Mouse (Mus musculus): Measurements from ENCODE around the gene Spata31d1a. TPM values are rescaled to one million over a fixed set of nuclear protein-coding genes. Genes with fewer than 3 reads are reported as not detected.
"Not testable (repeated sequence)": the region's sequence is repeated elsewhere in the genome, so short reads cannot be mapped to it uniquely, and the experiment has no call there.

Spata31d1a gene
- total RNA-seq (2022): under 1 TPM; 0.11 to 0.23 (median 0.14) TPM

GRCm38 (mm10) chr13:59710230-59710629, at the start of gene Spata31d1a:
Spata31d1a (minus strand) TSS chr13:59710330.
- no peak for DNase-seq (ENCODE audit: low spot score in 2 of 2)

- no peak for DNase-seq (ENCODE audit: low spot score in 2 of 2)
These were observed 46.8 kb upstream of the Spata31d1a start for GRCm38 (mm10) chr13:59756906-59757305.

- DNase-seq (ENCODE audit: low spot score in 2 of 2): no peak
These were observed 40.2 kb upstream of the Spata31d1a start for GRCm38 (mm10) chr13:59750310-59750709.

- DNase-seq (ENCODE audit: low spot score in 2 of 2): peak in 1 of 2 experiments; percentile 78
These were observed 36.6 kb upstream of the Spata31d1a start, which contains the start of gene 1700014D04Rik for GRCm38 (mm10) chr13:59746711-59747110. 1700014D04Rik (minus strand) TSS chr13:59746752.

DNA sequence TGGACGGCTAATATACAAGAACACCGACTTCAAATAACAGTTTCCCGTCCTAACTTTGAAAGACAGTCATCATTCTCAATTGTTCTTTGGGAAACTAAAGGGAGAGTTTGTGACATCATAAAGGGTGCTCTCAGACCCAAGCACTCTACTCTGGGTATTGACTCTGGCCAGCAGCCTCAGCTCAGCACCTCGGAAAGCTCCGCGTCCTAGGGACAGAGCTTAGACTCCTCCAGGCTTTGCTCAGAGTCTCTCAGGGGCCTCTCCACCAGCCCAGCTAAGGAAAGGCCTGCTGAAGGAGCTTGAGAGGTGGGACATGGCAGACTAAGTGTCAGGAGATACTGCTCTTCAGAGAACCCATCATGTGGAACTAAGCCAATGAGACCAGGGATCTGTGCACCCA, 36.0 kb upstream of the Spata31d1a start:
- no peak for DNase-seq (ENCODE audit: low spot score in 2 of 2)

DNA sequence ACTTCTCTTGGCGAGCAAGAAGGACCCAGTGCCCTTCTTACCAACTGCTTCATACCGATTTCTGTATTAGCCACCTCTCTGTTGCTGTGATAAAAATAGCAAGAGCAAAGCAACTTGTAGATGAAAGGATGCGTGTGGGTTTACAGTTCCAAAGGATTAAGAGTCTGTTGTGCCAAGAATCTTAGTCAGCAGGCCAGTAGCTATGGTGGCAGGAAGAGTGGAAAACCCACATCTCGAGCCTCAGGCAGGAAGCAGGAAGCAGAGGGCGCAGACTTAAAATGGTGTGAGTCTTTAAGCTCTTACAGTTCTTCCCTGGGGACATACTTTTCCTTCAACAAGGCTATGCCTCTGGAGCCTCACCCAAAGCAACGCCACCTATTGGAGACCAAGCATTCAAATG, 35.3 kb upstream of the Spata31d1a start:
- peak in 1 of 2 experiments; percentile 22 for DNase-seq (ENCODE audit: low spot score in 2 of 2)

- no peak for DNase-seq (ENCODE audit: low spot score in 2 of 2)
These were observed 31.6 kb upstream of the Spata31d1a start for GRCm38 (mm10) chr13:59741697-59742096.

- DNase-seq (ENCODE audit: low spot score in 2 of 2): no peak
These were observed 31.0 kb upstream of the Spata31d1a start for GRCm38 (mm10) chr13:59741096-59741495.

GRCm38 (mm10) chr13:59739397-59739796, 29.3 kb upstream of the Spata31d1a start:
- DNase-seq (ENCODE audit: low spot score in 2 of 2): no peak

DNA sequence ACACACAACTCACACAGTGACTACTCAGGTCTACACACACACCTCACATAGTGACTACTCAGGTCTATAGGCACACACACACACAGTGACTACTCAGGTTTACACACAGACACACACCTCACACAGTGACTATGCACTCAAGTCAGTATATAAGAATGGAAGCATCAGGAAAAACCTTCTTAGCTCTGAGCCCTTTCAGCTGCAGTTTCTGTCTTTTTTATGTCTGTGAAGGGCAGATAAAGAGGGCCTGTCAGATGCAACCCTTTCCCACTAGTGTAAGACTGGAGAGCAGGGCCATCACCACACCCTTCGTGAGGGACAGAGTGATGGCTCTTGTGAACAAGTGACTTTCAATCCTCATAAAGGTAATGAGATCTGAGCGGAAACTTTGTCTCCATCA, 28.3 kb upstream of the Spata31d1a start:
- no peak for DNase-seq (ENCODE audit: low spot score in 2 of 2)

DNA sequence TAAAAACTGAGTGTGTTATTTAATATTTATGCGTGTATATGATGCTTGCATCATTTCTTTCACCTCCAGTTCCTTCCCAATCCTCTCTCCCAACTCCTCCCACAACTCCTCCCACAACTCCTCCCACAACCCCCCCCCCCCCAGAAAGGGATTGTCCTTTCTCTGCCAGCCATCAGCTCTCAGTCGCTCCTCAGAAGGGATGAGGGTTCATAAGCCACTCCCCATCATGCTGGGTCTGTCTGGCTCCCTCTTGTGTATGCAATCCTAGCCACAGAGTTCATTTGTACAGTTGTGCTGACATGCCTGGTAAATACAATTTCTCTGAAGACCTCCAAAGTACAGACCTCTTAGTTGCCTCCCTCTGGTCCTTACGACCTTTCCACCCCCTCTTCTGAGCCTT, 25.1 kb upstream of the Spata31d1a start:
- DNase-seq (ENCODE audit: low spot score in 2 of 2): no peak

- not testable (repeated sequence) for DNase-seq (ENCODE audit: low spot score in 2 of 2)
These were observed 24.2 kb upstream of the Spata31d1a start for GRCm38 (mm10) chr13:59734347-59734746.

DNA sequence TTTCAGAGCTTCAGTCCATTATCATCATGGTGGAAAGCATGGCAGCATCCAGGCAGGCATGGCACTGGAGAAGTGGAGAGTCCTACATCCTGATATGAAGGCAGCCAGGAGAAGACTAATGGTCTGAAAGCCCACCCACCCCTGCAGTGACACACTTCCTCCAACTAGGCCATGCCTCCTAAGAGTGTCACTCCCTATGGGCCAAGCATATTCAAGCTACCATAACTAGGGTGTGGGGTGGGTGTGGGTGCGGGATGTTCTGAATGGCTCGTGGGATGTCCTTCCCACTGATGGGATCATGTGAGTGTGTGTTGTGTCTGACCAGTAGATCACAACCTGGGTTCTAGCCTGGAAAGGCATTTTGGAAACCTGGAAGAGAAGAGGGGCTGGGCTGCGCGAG, 23.8 kb upstream of the Spata31d1a start:
- no peak for DNase-seq (ENCODE audit: low spot score in 2 of 2)

DNA sequence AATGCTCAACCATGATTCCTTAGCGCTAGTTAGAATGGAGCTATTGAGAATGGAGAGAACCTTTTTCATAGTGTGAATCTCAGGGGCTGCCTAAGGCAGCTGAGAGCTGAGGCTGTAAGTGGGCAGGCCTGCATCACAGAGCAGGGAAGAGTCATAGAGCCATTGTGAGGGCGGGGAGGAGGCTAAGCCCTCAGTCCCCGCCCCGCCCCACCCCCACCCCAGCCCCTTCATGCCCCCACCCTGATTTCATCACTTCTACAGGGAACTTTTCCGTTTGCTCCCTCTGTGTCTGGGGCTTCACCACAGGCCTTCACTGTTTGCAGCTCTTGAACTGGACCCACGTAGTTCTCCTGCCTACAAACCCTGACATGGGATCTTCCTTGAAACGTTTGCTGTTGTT, 21.5 kb upstream of the Spata31d1a start, which contains the start of gene Spata31d1d:
Gene Spata31d1d (minus strand): TSS at position 101 of the 400 bp plus-strand sequence.
- DNase-seq (ENCODE audit: low spot score in 2 of 2): no peak

DNA sequence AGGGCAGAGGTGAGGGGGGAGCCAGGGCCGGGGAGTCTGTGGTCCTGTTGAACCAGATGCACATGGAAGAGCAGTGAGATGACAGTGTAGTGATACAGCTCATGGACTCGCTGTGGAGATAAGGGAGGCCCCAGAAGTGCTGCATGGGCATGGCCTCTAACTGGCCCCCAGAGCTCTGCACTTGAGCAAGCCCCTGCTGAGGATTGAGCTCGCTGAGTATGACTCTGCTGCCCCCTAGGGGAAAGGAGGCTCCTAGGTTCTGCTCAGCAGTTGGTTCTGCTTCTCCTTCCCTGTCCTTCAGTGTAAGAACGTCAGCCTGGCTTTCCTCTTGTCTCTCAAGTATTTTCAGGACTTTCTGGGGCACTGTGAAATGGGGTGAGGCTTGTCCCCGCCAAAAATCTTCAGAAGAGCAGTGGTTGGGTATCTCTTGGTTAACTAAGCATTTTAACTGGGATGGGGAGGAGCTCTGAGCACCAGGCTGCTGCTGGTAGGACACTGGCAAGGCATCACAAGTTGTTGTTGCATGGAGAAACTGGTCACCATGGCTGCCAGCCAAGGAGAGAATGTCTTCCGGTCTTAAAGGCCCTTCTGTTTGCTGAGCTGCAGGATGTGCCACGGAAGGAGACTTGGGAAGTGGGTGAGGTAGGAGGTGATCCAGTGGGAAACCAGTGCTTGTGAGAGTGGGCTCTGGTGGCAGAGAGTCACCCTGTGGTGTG, 18.4 kb upstream of the Spata31d1a start:
- DNase-seq (ENCODE audit: low spot score in 2 of 2): peak; percentile 57

DNA sequence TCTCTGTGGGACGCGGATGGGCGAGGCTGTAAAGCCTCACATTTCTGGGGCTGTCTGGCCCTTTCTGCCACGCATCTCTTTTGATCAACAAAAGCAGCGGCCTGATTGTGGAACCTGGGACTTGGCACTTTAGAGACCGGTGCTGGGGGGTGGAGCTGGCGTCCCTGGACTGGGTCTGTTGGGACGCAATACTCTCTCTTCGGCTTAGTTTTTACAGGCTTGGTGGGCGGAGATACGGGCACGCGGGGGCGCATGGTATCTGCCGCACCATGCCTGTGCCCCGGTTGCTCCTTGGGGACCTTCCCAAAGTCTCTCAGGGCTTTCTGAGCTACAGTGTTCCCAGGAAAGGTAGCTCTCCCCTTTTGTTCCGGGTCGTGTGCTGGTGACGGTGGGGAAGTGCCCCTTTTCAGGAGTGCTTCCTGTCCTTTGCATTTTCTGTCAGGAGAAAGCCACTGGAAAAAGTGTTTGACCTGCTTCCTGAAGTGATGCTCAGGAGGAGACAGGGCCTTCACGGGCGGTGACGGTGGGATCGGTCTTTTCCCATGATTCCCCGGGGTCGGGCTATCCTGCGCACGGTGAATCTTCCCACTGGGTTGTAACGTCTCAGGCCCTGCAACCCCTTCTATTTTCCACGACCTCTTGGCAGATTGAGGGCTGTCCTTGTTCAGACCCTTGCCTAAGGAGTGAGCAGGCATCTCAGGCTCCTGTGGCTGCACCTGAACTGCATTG, 16.2 kb upstream of the Spata31d1a start:
- no peak for DNase-seq (ENCODE audit: low spot score in 2 of 2)

DNA sequence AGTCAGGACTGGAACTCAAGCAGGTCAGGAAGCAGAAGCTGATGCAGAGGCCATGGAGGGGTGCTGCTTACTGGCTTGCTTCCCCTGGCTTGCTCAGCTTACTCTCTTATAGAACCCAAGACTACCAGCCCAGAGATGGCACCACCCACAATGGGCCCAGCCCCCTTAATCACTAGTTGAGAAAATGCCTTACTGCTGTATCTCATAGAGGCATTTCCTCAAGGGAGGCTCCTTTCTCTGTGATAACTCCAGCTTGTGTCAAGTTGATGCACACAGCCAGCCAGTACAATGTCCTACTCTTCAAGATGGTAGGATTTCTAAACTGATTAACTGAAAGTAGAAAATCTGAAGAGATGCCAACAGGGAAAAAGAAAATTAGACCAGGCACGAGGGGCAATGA, 12.0 kb upstream of the Spata31d1a start:
- not testable (repeated sequence) for DNase-seq (ENCODE audit: low spot score in 2 of 2)

DNA sequence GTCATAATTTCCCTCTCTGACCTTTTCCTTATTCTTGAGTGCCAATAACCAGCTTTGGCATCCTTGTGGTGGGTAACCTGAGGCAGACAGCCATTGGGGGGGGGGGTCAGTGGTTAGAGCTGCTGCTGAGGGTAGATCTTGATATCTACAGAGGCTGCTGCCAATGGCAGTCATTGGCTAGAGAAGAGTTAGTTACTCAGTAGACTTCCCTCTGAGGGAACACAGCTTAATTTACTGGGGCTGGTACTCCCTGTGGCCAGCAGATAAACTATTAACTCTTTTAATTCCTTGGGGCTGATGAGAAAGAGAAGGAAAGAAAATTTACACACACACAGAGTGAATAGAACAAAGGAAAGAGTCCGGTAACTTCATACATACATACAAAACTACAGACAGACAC, 9.3 kb upstream of the Spata31d1a start:
- DNase-seq (ENCODE audit: low spot score in 2 of 2): no peak

DNA sequence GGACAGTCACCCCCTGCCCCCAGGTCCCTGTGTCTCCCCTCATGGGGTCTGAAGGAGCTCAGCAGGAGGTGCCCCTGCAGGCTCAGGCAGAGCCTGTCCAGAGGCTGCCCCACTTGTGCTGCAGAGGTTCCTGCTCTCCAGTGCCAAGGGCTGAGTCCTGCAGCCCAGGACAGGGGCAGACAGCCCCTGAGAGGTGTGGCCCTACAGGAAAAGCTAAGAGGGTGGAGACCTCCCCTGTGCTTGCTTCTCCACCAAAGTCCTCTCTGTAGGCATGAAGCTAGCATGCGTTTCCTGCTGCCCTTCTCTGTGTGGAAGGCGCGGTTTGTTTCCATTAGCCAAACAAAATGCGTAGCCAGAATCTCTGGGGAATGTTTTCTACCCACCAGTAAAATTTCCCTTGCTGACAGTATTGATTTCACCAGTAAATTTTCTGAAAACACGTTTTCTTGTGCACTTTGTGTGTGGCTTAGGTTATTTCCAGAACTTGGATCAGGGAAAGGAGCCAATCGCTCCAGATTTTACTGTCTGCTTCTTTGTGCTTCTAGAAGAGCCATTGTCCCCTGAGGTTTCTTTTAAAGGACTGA, 8.8 kb upstream of the Spata31d1a start:
- DNase-seq (ENCODE audit: low spot score in 2 of 2): not testable (repeated sequence)

GRCm38 (mm10) chr13:59713710-59714109, 3.6 kb upstream of the Spata31d1a start:
- no peak for DNase-seq (ENCODE audit: low spot score in 2 of 2)

DNA sequence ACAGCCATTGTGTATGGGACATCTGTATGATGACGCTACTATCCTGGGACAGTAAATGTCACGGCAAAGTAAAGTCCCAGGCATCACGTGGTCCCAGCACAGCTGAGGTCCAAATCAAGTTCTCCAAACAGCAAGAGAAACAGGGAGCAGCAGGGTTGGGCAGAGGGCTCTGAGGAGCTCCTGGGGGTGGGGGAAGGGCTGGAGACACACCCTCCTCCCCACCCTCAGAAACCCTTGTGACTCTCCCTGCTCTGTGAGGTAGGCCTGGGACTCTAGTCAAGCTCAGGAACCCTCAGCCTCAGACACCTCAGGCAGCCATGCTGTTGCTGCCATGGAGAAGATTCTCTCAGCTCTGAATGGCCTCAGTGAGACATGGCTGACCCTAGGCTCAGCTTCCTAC, 1.9 kb upstream of the Spata31d1a start, which contains the start of gene Spata31d1b:
Gene Spata31d1b (plus strand): TSS at position 301 of the 400 bp plus-strand sequence.
- DNase-seq (ENCODE audit: low spot score in 2 of 2): not testable (repeated sequence)

DNA sequence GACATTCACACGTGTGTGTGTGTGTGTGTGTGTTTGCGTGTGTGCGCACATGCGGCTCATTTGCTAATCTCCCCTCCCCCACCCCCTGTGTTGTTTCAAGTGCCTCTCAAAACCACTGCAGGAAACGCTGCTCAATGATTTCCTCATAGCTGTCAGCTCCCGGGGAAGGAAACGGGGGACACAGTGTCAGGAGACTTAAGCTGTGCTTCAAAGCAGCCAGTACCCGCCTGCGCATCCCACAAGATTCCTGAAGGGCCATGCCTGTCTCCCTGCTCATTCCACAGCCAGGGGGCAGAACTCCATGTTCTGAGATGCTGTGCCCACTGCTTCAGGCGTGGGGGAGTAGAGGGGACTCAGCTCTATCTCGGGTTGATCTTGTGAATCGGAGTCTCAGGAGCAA, 5.6 kb downstream of the Spata31d1a start:
- no peak for DNase-seq (ENCODE audit: low spot score in 2 of 2)

Data from left cerebral cortex, adult 8-10 months (tissue).